In the genomic region with DNA sequence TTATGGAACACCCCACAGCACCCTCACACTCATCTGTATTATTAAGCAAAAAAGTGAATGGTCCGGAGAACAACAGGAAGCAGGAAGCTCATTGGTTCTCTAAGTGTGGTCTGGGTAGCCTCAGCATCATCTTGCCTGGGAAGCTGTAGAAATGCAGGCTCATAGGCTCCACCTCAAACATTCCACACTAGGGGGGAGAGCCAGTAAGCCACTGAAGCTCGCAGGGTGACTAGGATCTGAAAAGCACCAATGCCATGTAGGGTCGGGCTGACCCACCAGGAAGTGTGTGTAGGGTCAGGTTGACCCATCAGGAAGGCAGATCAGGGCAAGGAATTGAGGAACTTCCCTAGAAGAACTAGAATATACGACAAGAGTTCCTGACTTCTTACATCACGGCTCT, we compare ENCODE assay signal across 22 mouse cellular contexts.
DNase-seq lines count a peak whose midpoint lies in the region; ATAC-seq and TF ChIP-seq lines count a peak whose summit lies in the region.
"Had no signal": no experiment of that assay in that cellular context is flagged by ENCODE, and none has a peak within 500 bp of the region (broad histone marks: within the 10 kb centered on the region; RNA-seq: fewer than 3 reads in every experiment).

No protein-coding gene starts in this region.

- 0 out of 2 replicates have a peak, but pooled peaks cover 2% of the 10 kb centered on the region for H3K9me3 ChIP-seq in megakaryocyte, embryonic 14.5 days
- no peaks in the 10 kb centered on the region for H3K9me3 ChIP-seq in stomach, postnatal 0 days (ENCODE audit: control insufficient read depth, low read length)
- H3K9me3 ChIP-seq: embryonic facial prominence, embryonic 13.5 days; forebrain, embryonic 12.5 days; hindbrain, embryonic 13.5 days had no signal

- no peak for TF ChIP-seq CTCF in layer of hippocampus, adult 2 months (conservative IDR thresholded peaks at IDR 0.05)
- TF ChIP-seq CTCF in stomach, postnatal 0 days (IDR thresholded peaks at IDR 0.05; ENCODE audit: low read depth), result no peak

- no peak for TF ChIP-seq EP300 in stomach, postnatal 0 days (optimal IDR thresholded peaks at IDR 0.05)

- DNase-seq in 3T3-L1 (ENCODE audit: low read depth, low spot score) (peak; percentile 53), 416B (ENCODE audit: low read depth) (peak; percentile 36)
- no peak for DNase-seq in right cerebral cortex, postnatal 25 days
- DNase-seq in layer of hippocampus, adult 2 months (ENCODE audit: low spot score in 2 of 2), result no peak
- no peak for DNase-seq in stomach, postnatal 0 days (ENCODE audit: low spot score)
- DNase-seq: adrenal gland, postnatal 36 days; cerebellum, adult 11 months; cerebellum, adult 8-10 months; cerebellum, postnatal 14 days; gastrocnemius, postnatal 10 days; heart, adult 2 months; heart, postnatal 36 days had no signal

- peak overlapping the region; percentile 51 for H3K4me3 ChIP-seq in megakaryocyte, embryonic 14.5 days (replicated peaks)
- H3K4me3 ChIP-seq in layer of hippocampus, adult 2 months, result no peak overlapping the region
- no peak overlapping the region for H3K4me3 ChIP-seq in stomach, postnatal 0 days (ENCODE audit: low read depth, low read length)
- H3K4me3 ChIP-seq: embryonic facial prominence, embryonic 13.5 days; forebrain, embryonic 12.5 days; heart, adult 2 months; hindbrain, embryonic 13.5 days had no signal

- peak; percentile 91 for ATAC-seq in granulocyte monocyte progenitor cell, adult 5-6 weeks (replicated peaks; ENCODE audit: poor library complexity, severe bottlenecking)
- no peak for ATAC-seq in stomach, postnatal 0 days (ENCODE audit: low FRiP score, low TSS enrichment)
- ATAC-seq: activated CD4-positive, CD25-positive, alpha-beta regulatory T cell, adult 4 months; forebrain, embryonic 16.5 days; hindbrain, postnatal 0 days had no signal

- peaks cover 22% of the 10 kb centered on the region for H3K4me1 ChIP-seq in megakaryocyte, embryonic 14.5 days
- no peaks in the 10 kb centered on the region for H3K4me1 ChIP-seq in stomach, postnatal 0 days (replicated peaks; ENCODE audit: control insufficient read depth, insufficient read depth)
- H3K4me1 ChIP-seq: embryonic facial prominence, embryonic 13.5 days; hindbrain, embryonic 13.5 days had no signal

- 65% methylated on average over 5 of the region's 5 CpGs for WGBS in stomach, postnatal 0 days

- H3K27ac ChIP-seq in layer of hippocampus, adult 2 months, result no peak overlapping the region
- no peak overlapping the region for H3K27ac ChIP-seq in stomach, postnatal 0 days (replicated peaks)
- H3K27ac ChIP-seq: embryonic facial prominence, embryonic 13.5 days; heart, adult 2 months; hindbrain, embryonic 13.5 days; hindbrain, postnatal 0 days had no signal

- H3K27me3 ChIP-seq in megakaryocyte, embryonic 14.5 days (replicated peaks), result peaks cover 4% of the 10 kb centered on the region
- H3K27me3 ChIP-seq in stomach, postnatal 0 days (ENCODE audit: control insufficient read depth, insufficient read depth, low read length), result no peaks in the 10 kb centered on the region
- H3K27me3 ChIP-seq: embryonic facial prominence, embryonic 13.5 days; hindbrain, embryonic 13.5 days; Patski had no signal

- H3K4me2 ChIP-seq in stomach, postnatal 0 days (replicated peaks; ENCODE audit: low read depth), result no peak overlapping the region
- H3K4me2 ChIP-seq: embryonic facial prominence, embryonic 13.5 days; forebrain, embryonic 12.5 days; heart, embryonic 11.5 days; hindbrain, embryonic 13.5 days had no signal

- no peaks in the 10 kb centered on the region for H3K36me3 ChIP-seq in megakaryocyte, embryonic 14.5 days (replicated peaks; ENCODE audit: low read length)
- H3K36me3 ChIP-seq in stomach, postnatal 0 days (ENCODE audit: control insufficient read depth, insufficient read depth, low read length), result no peaks in the 10 kb centered on the region
- H3K36me3 ChIP-seq: embryonic facial prominence, embryonic 13.5 days; forebrain, embryonic 12.5 days; hindbrain, embryonic 13.5 days had no signal

- no peak overlapping the region for H3K9ac ChIP-seq in stomach, postnatal 0 days (ENCODE audit: low read length)
- H3K9ac ChIP-seq: embryonic facial prominence, embryonic 13.5 days; forebrain, embryonic 12.5 days; hindbrain, embryonic 13.5 days had no signal

Comparison
In these comparisons a context has a peak if more than half of its experiments do, and no peak if none do; other contexts are left out.
1. DNase-seq: peak in 3T3-L1 (single experiment) and 416B (single experiment); none in right cerebral cortex, postnatal 25 days (single experiment), layer of hippocampus, adult 2 months (0 of 2) and stomach, postnatal 0 days (single experiment).